Mouse (Mus musculus): ENCODE measurements around the gene Dnajb13.
A peak's percentile ranks its signal among the peaks of the same experiment; 100 is the strongest.

Dnajb13 gene

DNA sequence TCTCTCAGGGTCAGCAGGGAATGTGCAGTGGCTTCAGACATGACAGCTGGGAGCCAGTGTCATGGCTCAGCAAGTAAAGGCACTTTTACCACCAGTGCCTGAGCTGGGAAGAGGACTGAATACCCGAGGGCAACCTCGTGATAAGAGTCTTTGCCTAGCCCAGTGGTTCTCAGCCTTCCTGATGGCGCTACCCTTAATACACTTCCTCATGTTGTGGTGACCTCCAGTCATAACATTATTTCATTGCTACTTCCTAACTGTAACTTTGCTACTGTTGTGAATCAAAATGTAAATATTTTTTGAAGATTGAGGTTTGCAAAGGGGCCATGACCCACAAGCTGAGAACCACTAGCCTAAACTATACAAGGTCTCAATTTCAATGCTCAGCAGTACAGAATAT lies 6.1 kb downstream of the Dnajb13 start:
- DNase-seq (ENCODE audit: low read depth, low spot score): no peak

DNA sequence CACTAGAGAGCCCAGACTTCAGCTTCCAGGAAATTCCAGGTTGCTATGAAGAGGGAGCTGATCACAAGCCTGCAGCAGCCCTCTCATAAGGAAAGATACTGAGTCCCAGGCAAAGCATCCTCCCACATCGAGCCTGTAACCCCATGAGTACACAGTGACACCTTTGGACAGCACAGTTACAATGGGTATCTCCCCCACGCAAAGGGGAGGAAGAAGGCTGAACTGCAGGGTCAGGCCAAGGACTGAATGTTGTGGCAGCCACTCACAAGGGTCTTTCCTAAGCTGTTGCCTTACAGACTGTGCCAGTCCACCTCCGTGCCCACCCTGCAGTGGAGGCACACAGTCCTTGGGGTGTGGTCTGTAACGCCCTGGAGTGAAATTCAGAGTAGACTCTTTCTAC lies 8.3 kb downstream of the Dnajb13 start:
- DNase-seq (ENCODE audit: low read depth, low spot score): no peak

DNA sequence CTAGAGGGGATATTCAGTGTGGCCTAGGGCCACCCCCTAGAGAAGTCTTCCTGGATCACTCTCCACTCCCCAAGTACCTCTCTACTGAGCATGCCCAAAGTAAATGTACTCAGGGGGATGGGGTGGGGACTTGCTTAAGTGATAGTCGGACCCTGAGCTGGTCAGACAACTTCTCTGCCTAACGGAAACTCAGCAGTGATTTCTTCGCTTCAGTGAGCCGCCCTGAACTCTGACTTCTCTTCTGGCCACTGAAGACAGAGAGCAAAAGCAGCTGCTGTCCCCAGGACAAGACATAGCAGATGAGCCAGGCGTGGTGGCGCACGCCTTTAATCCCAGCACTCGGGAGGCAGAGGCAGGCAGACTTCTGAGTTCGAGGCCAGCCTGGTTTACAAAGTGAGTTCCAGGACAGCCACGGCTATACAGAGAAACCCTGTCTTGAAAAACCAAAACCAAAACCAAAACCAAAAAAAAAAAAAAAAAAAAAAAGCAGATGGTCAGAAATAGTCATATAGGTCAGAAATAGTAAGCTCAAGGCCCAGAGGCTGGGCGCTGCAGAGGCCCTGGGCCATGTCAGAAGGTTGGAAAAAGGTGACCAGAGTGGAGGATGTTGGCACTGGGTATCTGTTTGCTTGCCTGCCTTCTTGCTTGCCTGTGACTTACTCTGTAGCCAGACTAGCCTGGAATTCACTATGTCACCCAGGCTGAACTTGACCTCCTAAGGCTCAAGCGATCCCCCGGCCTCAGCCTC lies 9.8 kb downstream of the Dnajb13 start:
- no peak for DNase-seq (ENCODE audit: low read depth, low spot score)

- DNase-seq (ENCODE audit: low read depth, low spot score): no peak
Observed at GRCm38 (mm10) chr7:100503076-100503475, 11.7 kb downstream of the Dnajb13 start.

- no peak for DNase-seq (ENCODE audit: low read depth, low spot score)
Observed at GRCm38 (mm10) chr7:100502374-100502922, 12.3 kb downstream of the Dnajb13 start.

GRCm38 (mm10) chr7:100501844-100502373 lies 12.9 kb downstream of the Dnajb13 start:
- no peak for DNase-seq (ENCODE audit: low read depth, low spot score)

GRCm38 (mm10) chr7:100501027-100501843 lies 13.5 kb downstream of the Dnajb13 start:
- DNase-seq (ENCODE audit: low read depth, low spot score): no peak

DNA sequence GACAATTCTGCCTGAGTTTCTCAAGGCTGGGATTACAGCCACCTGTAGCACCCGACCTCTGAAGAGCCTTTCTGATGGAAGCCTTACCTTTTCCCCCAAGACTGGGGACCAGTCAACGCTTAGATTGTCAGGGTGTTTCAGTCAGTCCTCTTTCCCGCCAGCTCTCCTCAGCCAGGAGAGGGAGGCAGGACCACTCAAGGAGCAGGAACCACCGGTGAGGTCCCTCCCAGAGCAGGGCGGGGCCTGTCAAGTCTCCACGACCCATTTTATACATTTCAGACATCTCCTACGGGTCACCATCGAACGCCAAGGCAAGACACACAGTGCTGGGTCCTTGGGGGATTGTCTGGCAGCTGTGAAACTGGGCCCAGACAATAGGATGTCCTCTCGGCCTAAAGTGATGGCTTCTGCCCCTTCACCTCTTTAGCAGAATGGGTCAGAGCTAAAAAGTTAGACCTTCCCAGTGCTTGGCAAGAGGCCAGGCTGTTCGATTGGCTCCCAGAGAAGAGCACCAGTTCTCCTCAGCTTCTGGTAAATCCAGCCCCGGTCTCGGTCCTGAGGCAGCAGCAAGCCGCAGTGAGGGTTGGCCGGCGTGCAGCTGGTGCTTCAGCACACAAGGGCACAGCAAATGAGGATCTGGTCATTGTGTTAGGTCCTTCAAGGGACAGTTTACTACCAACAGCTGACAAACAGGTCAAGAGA lies 14.3 kb downstream of the Dnajb13 start:
- no peak for DNase-seq (ENCODE audit: low read depth, low spot score)

DNA sequence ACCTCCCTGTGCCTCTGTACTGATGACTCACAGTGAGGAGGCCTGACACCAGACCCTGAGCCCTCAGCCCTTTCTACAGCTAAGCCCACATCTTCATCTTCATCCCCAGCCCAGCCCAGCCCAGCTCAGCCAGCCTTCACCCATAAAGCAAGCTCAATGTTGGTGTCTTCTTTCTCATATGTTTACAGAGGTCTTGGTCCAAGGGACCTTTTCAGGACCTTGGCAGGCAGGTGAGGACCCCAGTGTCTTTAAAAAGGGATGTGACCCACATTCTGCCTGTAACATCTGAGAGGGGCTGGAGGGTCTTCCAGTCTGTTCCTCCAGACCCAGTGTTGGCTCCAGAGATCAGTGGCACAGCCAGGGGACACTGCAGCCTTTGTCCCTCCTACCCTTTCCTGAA lies 15.3 kb downstream of the Dnajb13 start:
- DNase-seq (ENCODE audit: low read depth, low spot score): no peak

- no peak for DNase-seq (ENCODE audit: low read depth, low spot score)
Observed at GRCm38 (mm10) chr7:100497982-100498381, 16.8 kb downstream of the Dnajb13 start.

- no peak for DNase-seq (ENCODE audit: low read depth, low spot score)
Observed at GRCm38 (mm10) chr7:100497402-100497801, 17.4 kb downstream of the Dnajb13 start.

DNA sequence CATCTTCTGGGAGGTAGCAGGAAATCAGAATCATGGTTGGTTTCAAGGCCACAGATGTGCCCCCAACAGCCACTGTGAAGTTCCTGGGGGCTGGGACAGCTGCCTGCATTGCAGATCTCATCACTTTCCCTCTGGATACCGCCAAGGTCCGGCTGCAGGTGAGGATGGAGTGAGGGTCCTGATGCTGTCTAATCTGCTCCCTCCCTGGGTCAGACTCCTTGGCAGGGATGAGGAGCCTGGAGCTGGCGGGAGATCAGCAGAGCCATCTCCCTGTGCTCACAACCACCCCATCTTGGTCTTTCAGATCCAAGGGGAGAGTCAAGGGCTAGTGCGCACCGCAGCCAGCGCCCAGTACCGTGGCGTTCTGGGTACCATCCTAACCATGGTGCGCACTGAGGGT lies 18.0 kb downstream of the Dnajb13 start:
- DNase-seq (ENCODE audit: low read depth, low spot score): no peak

GRCm38 (mm10) chr7:100496371-100496770 lies 18.4 kb downstream of the Dnajb13 start:
- no peak for DNase-seq (ENCODE audit: low read depth, low spot score)

DNA sequence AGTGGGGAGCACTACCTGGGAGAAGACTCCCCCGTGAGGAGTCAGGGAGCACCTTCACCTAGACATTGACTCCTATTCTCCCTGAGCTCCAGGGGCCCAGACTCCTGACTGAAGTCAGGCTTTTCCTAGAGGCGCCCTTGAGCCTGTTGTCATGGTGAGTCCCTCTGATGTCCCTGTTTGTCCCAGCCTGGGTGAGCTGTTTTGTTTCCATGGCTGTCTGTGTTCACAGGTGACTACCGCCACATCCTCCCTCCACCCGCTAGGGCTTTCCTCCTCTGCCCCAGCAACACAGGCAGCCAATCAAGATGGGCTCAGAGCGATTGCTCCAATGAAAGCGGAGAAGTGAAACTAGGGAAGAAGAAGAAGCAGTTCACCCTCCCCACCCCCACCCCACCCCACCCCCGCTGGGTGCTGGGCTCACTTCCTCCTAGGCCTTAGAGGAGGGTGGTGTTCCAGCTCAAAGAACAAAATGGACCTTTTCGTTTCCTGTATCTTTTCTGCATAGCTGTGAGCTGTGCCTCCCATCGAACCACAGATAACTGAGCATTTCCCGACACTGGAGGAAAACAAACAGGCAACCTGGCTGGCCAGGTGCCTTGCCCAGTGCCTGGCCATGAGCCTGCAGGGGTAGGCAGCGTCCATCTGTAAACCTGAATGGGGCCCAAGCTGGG lies 19.0 kb downstream of the Dnajb13 start:
- DNase-seq (ENCODE audit: low read depth, low spot score): peak; percentile 67

DNA sequence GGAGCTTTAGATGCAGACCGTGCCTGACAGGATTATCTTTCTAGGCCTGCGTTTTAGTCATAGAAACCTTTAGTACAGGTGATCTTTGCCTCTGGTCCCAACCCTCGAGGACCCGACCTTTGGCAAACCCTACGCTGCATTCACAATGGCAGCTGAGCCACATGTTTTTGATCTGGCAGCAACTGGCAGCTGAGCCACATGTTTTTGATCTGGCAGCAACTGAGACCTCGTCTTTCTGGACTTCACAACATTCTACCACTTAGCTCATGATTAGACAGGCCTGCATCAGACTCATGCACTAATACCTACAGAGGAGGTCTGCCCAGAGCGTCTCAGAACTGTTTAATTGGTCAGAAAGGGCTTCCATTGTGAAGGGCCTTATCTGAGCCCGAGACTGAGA lies 19.7 kb downstream of the Dnajb13 start:
- DNase-seq (ENCODE audit: low read depth, low spot score): no peak

- DNase-seq (ENCODE audit: low read depth, low spot score): no peak
Observed at GRCm38 (mm10) chr7:100494415-100494831, 20.3 kb downstream of the Dnajb13 start.

- DNase-seq (ENCODE audit: low read depth, low spot score): no peak
Observed at GRCm38 (mm10) chr7:100493484-100494414, 21.0 kb downstream of the Dnajb13 start.

GRCm38 (mm10) chr7:100493117-100493483 lies 21.7 kb downstream of the Dnajb13 start, which contains the start of gene Ucp2:
Gene Ucp2, plus strand, starts transcription at chr7:100493337.
- DNase-seq (ENCODE audit: low read depth, low spot score): no peak

DNA sequence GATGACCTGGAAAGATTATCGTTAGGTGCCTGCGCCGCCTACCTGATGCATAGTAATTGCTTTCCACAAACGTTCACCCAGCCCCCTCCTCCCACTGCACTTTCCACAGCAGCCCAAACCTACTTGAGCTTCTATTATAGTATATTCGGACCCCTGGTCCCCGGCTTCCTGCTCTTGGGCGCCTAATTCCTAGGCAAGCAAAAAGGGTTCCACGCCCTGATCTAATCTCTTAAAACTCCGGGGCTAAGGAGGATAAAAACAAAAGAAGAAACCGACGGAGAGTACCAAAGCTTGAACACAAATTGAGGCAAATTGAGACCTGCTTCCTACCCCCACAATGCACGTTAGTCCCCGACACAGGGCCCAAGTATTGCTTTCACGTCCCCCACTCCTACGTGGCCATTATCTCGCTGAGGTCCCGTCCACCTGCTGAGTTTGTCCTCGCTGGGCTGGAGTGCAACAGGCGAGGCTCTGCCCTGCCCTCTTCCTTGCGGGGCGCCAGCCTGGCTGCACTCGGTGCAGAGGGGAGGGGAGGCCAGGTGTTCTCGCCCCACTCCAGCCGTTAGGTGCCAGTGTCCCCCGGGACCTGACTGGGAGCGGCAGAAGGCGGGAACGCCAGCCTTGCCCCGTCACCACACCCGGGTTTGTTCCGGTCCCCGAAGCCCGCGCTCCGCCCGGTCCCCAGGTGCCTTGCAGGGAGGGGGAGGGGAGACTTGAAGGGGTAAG lies 22.2 kb downstream of the Dnajb13 start:
- no peak for DNase-seq (ENCODE audit: low read depth, low spot score)
